Comparison of ENCODE assay signal across 31 mouse cellular contexts in the genomic region with DNA sequence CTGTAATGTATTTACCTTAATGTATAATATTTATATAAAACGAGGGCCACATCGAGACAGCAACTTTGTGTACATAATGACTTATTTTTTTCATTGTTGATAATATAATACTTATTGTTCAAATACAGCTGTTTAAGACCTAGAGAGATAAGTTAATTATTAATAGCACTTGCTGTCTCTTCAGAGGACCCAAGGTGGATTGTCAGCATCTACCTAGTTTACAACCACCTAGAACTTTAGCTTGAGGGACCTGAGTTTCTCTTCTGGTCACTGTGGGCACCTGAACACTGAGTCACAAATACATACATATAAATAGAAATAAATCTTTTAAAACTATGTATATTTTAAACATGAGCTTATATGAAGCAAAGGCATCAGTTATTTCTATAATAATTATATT.
"Had no signal": no experiment of that assay in that cellular context is flagged by ENCODE, and none has a peak within 500 bp of the region (broad histone marks: within the 10 kb centered on the region; RNA-seq: fewer than 3 reads in every experiment).

No protein-coding gene starts in this region.

- H3K9ac ChIP-seq: heart, embryonic 12.5 days; heart, embryonic 13.5 days; heart, embryonic 15.5 days; hindbrain, embryonic 12.5 days; hindbrain, embryonic 13.5 days; hindbrain, embryonic 14.5 days; hindbrain, embryonic 15.5 days; kidney, embryonic 15.5 days had no signal

- H3K27ac ChIP-seq: heart, embryonic 10.5 days; heart, embryonic 13.5 days; heart, embryonic 15.5 days; hindbrain, embryonic 10.5 days; hindbrain, embryonic 12.5 days; hindbrain, embryonic 13.5 days; hindbrain, embryonic 14.5 days; hindbrain, embryonic 15.5 days; hindbrain, postnatal 0 days; kidney, embryonic 15.5 days; kidney, postnatal 0 days; layer of hippocampus, adult 2 months; left cerebral cortex, adult 2 months had no signal

- H3K4me3 ChIP-seq: heart, embryonic 10.5 days; heart, embryonic 12.5 days; heart, embryonic 13.5 days; heart, embryonic 15.5 days; hindbrain, embryonic 10.5 days; hindbrain, embryonic 12.5 days; hindbrain, embryonic 13.5 days; hindbrain, embryonic 15.5 days; kidney, embryonic 15.5 days; layer of hippocampus, adult 2 months; left cerebral cortex, adult 2 months had no signal

- ATAC-seq: hindbrain, embryonic 16.5 days; hindbrain, postnatal 0 days; inflammation-experienced regulatory T-cells, adult 6 months had no signal

- H3K4me1 ChIP-seq: hindbrain, embryonic 10.5 days had no signal

- H3K36me3 ChIP-seq: heart, embryonic 12.5 days; heart, embryonic 13.5 days; heart, embryonic 15.5 days; hindbrain, embryonic 10.5 days; hindbrain, embryonic 12.5 days; hindbrain, embryonic 13.5 days; hindbrain, embryonic 15.5 days; kidney, embryonic 15.5 days had no signal

- H3K4me2 ChIP-seq: heart, embryonic 11.5 days; heart, embryonic 12.5 days; heart, embryonic 13.5 days; heart, embryonic 15.5 days; hindbrain, embryonic 12.5 days; hindbrain, embryonic 13.5 days; hindbrain, embryonic 14.5 days; hindbrain, embryonic 15.5 days; kidney, embryonic 15.5 days had no signal

- H3K9me3 ChIP-seq: heart, embryonic 10.5 days; heart, embryonic 13.5 days; heart, embryonic 15.5 days; hindbrain, embryonic 10.5 days; hindbrain, embryonic 13.5 days; hindbrain, embryonic 15.5 days; kidney, embryonic 15.5 days had no signal

- DNase-seq: heart, postnatal 10 days; heart, postnatal 14 days; heart, postnatal 36 days; heart, postnatal 4 days; kidney, adult 11 months; kidney, adult 18-20 months; kidney, adult 2 months; kidney, adult 8-10 months; kidney, adult 9 months; kidney, postnatal 10 days; kidney, postnatal 14 days; kidney, postnatal 25 days; kidney, postnatal 36 days; kidney, postnatal 4 days had no signal

- H3K27me3 ChIP-seq: heart, embryonic 12.5 days; heart, embryonic 13.5 days; heart, embryonic 15.5 days; hindbrain, embryonic 12.5 days; hindbrain, embryonic 13.5 days; hindbrain, embryonic 15.5 days; kidney, embryonic 15.5 days had no signal
